Mouse (Mus musculus) layer of hippocampus, adult 2 months (tissue): ENCODE measurements at regions not wholly inside any gene's neighbourhood (a gene's known extent, or its start where the extent isn't known, plus 50 kb on each side); places are given as distances from the start of the nearest gene placed in this dataset.
"Not testable (repeated sequence)": the region's sequence is repeated elsewhere in the genome, so short reads cannot be mapped to it uniquely, and the experiment has no call there.

Experiments
- DNase-seq, 2 experiments: peaks; one replicate each; pipeline ENCODE4 v3.0.0; 2022; ENCODE audit warnings: low spot score in 2 of 2
- H3K27ac ChIP-seq: fragments of 200-600 bp; 2 replicates; pipeline ENCODE4 v1.8.1; 2022
- H3K4me3 ChIP-seq: fragments of 200-600 bp; 2 replicates; pipeline ENCODE4 v1.8.1; 2022; ENCODE audit warnings: mild to moderate bottlenecking
- CTCF ChIP-seq: fragments of 200-600 bp; conservative IDR thresholded peaks from 2 replicates; pipeline ENCODE4 v1.8.1; 2022; ENCODE audit warnings: antibody characterized with exemption, mild to moderate bottlenecking, moderate library complexity

DNA sequence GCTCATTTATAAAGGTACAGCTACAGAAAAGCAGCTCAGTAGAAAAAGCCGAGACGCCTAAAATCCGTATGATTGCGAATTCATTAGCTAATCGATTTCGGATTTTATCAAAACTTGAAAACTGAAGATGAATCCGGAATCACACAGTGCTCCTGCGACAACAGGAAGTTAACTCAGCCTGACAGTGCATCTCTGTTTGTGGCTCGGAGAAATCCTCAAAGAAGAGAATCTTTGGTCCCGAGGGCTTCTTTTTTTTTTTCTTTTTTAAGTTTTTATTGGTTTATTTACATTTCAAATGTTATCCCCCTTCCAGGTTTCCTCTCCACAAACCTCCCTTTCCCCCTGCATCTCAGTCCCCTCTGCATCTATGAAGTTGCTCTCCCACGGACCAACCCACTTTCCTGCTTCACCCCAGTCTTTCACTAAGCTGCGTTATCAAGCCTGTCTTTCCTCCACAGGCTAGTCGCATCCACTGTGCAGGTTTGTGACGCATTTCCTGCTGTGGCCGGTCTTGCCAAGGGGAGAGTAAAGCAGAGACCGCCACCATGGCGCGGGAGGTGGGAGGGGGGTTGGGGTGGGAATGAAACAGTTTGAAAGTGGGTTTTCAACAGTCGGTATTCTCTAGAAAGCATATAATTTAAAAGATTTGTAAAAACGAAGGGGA lies 593.4 kb upstream of the Snrpn start:
- DNase-seq: peak; percentile 21 to 33
- H3K27ac ChIP-seq, H3K4me3 ChIP-seq: not testable (repeated sequence)

DNA sequence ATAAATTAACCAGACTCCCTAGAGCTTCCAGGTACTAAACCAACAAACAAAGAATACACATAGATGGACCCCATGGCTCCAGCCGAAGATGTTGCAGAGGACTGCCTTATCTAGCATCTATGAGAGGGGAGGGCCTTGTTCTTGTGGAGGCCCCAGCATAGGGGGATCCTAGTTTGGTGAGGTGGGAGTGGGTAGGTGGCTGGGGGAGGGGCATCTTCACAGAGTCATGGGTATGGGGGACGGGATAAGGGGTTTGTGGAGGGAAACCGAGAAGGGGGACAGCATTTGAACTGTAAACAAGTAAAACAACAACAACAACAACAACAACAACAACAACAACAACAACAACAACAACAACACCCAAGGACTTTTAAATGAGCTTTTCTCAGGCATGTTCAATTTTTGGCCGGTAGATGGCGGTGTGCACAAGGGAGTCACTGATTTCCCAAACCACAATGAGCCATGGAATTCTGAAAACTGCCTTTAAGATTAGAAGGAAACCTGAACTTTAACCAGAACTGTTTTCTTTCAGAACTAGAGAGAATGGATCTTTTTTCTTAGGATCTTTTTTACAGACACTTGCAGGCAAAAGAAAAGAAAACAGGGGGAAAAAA lies 588.2 kb upstream of the Snrpn start:
- H3K27ac ChIP-seq, DNase-seq, H3K4me3 ChIP-seq: not testable (repeated sequence)
- TF ChIP-seq CTCF: peak; percentile 61
